Mouse (Mus musculus): ENCODE measurements around the gene Cnot2.
"Not testable (repeated sequence)": the region's sequence is repeated elsewhere in the genome, so short reads cannot be mapped to it uniquely, and the experiment has no call there.

Gene Cnot2

GRCm38 (mm10) chr10:116581369-116581718 lies at the start of gene Cnot2:
Gene Cnot2, minus strand, starts transcription at chr10:116581511.
- DNase-seq: peak; percentile 90 to 97

- DNase-seq: peak; percentile 20 to 32
These were observed 47.6 kb upstream of the Cnot2 start for GRCm38 (mm10) chr10:116628926-116629325.

- DNase-seq: no peak
These were observed 44.7 kb upstream of the Cnot2 start for GRCm38 (mm10) chr10:116626009-116626408.

GRCm38 (mm10) chr10:116613250-116613649 lies 31.9 kb upstream of the Cnot2 start:
- DNase-seq: not testable (repeated sequence)

- DNase-seq: no peak
These were observed 23.5 kb upstream of the Cnot2 start for GRCm38 (mm10) chr10:116604905-116605162.

- DNase-seq: no peak
These were observed 23.0 kb upstream of the Cnot2 start for GRCm38 (mm10) chr10:116604081-116604904.

GRCm38 (mm10) chr10:116599056-116599850 lies 17.9 kb upstream of the Cnot2 start:
- peak; percentile 67 to 75 for DNase-seq

GRCm38 (mm10) chr10:116582738-116583137 lies 1.4 kb upstream of the Cnot2 start:
- DNase-seq: no peak

- peak; percentile 51 to 75 for DNase-seq
These were observed 589 bp upstream of the Cnot2 start for GRCm38 (mm10) chr10:116581719-116582481.

- peak; percentile 48 to 56 for DNase-seq
These were observed 536 bp downstream of the Cnot2 start for GRCm38 (mm10) chr10:116580591-116581358.

- DNase-seq: no peak
These were observed 1.8 kb downstream of the Cnot2 start for GRCm38 (mm10) chr10:116579478-116579877.

- no peak for DNase-seq
These were observed 2.9 kb downstream of the Cnot2 start for GRCm38 (mm10) chr10:116578375-116578774.

- DNase-seq: no peak
These were observed 4.1 kb downstream of the Cnot2 start for GRCm38 (mm10) chr10:116577181-116577580.

GRCm38 (mm10) chr10:116576071-116576470 lies 5.2 kb downstream of the Cnot2 start:
- DNase-seq: not testable (repeated sequence)

- DNase-seq: no peak
These were observed 10.8 kb downstream of the Cnot2 start for GRCm38 (mm10) chr10:116570526-116570925.

- peak; percentile 64 to 78 for DNase-seq
These were observed 12.8 kb downstream of the Cnot2 start for GRCm38 (mm10) chr10:116568539-116568938.

GRCm38 (mm10) chr10:116567491-116568405 lies 13.6 kb downstream of the Cnot2 start:
- DNase-seq: peak; percentile 68 to 71

GRCm38 (mm10) chr10:116566492-116566891 lies 14.8 kb downstream of the Cnot2 start:
- DNase-seq: not testable (repeated sequence)

- DNase-seq: no peak
These were observed 16.3 kb downstream of the Cnot2 start for GRCm38 (mm10) chr10:116564828-116565602.

- DNase-seq: no peak
These were observed 18.4 kb downstream of the Cnot2 start for GRCm38 (mm10) chr10:116562731-116563480.

Measured in cerebellum, adult 18-20 months (tissue).